Mouse (Mus musculus) right cerebral cortex, adult 2 months (tissue): ENCODE data around the gene Smo.
A peak's percentile ranks its signal among the peaks of the same experiment; 100 is the strongest.

Experiments used
- DNase-seq, 2 experiments: peaks; one replicate each; pipeline ENCODE4 v3.0.0; 2021 to 2022; ENCODE audit warnings: low spot score in 2 of 2

Gene Smo

GRCm38 (mm10) chr6:29735336-29735688 lies at the start of gene Smo:
Smo (plus strand) TSS chr6:29735503.
- DNase-seq, result peak; percentile 13 to 34

GRCm38 (mm10) chr6:29685952-29686351 lies 49.4 kb upstream of the Smo start:
- peak in 1 of 2 experiments; percentile 24 for DNase-seq

DNA sequence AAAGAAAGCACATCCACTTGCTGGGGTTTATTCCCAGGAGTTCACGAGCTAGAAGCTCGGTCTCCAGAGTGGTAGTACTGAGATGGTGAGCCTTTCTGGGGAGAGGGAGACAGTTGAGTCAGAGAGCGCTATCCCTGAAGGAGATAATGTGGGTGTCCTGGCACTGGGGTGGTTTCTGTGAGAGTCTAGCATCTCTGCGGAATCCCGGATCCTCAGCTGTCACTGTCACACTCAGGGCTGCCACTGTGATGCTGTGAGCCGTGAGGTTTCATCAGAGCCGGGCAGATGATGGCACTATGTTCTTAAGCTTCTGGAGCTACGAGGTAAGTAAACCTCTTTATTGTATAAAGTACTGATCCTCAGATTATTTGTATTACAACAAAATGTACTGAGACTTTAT lies 45.8 kb upstream of the Smo start:
- no peak for DNase-seq

- DNase-seq, result peak; percentile 92 to 95
Measured at GRCm38 (mm10) chr6:29693953-29694352, 41.4 kb upstream of the Smo start, which contains the start of gene Tspan33. Tspan33 (plus strand) TSS chr6:29694222.

DNA sequence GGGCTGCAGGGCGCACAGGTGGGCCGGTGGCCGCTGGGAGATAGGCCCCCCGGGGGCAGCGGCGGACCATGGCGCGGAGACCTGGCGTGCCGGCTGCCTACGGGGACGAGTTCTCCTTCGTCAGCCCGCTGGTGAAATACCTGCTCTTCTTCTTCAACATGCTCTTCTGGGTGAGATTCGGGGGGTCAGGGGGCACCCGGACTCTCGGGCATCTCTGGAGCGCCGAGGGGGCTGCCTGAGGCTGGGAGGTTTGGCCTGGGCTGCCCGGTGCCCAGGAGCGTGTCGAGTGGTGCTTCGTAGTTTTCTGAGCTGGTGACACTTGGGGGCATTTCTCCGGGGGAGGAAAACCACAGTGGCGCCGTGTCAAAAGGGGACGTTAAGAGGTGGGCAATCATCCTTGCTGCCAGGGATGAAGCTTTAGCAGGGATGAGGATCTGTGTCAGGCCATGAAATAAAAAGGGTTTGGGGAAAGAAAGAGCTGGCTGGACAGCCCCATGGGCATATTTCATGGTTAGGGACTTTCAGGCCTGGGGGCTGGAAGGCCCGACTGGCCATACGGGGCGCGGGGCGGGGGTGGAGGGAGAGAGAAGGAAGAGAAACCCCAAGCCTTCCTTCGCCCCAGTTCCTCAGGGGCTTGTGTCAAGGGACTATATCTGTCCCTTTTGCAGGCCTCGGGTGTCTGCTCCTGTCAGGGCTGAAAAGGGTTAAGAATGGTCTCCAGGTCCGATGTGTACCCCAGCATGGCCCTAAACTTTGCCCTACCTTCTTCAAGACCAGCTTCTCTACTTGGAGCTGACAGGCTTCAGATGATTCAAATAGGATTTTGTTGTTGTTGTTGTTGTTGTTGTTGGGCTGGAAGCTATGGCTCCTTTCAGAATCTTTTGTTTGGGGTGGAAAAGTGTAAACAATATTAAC lies 40.7 kb upstream of the Smo start:
- no peak for DNase-seq

DNA sequence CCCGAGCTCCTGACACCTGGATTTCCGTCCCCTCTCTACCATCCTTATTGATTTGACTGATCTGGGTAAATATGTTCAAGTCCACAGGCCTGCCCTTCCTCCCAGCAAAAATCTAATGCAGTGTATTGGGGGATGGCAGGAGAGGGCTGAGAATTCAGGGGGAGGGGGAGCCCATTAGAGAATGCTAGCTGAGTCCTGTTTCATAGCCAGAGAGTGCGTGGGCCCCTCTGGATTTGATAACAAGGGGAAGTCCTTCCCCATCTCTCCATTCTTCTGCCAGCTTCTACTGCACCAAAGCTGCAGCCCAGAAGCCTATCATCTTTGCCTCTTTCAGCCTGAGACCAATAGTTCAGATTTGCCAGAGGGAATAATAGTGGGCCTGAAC lies 40.0 kb upstream of the Smo start:
- no peak for DNase-seq

GRCm38 (mm10) chr6:29695975-29696374 lies 39.3 kb upstream of the Smo start:
- DNase-seq, result no peak

DNA sequence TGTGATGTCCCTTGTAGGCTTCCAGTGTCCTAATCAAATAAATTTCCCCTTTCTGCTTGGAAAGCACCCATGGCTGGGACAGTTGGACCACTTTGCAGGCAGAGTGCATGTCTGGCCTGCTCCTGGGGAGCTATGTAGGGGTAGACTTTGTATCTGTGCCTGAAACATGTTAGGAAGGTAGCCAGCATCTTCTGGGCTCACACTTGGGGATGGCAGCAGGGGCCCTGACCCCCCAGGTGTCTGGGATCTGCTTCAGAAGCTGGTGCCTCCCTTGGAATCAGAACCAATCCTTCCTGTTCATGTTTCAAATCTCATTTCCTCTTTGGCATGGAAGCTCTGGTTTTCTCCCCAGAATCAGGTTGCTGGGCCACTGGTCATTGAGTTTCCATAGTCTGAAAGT lies 38.2 kb upstream of the Smo start:
- DNase-seq, result no peak

GRCm38 (mm10) chr6:29697548-29697947 lies 37.8 kb upstream of the Smo start:
- no peak for DNase-seq

DNA sequence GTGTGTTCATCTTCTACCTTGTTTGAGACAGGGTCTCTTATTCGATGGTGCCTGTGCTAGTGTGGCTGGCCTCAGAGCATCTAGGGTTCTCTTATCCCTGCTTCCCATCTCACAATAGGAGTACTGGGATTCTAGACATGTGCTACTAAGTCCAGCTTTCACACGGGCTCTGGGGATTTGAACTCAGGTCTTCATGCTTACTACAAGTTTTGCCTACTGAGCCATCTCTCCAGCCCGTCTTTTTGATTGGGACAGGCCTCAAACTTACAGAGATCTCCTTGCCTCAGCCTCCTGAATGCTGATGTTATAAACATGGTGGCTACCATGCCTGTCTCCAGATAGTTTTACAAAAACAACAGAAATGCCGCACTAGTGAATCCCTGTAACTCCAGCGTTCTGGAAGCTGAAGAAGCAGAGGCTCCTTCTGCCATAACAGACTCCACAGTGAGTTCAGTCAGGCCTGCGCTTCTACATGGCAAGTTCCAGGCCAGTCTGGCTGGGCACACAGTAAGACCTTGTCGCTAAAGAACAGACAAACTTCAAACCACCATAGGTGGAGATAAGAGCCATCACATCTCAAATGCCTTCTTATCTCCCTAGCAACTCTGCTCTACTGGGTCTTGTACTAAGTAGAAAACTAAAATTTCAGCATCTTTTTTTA lies 36.1 kb upstream of the Smo start:
- DNase-seq, result no peak

DNA sequence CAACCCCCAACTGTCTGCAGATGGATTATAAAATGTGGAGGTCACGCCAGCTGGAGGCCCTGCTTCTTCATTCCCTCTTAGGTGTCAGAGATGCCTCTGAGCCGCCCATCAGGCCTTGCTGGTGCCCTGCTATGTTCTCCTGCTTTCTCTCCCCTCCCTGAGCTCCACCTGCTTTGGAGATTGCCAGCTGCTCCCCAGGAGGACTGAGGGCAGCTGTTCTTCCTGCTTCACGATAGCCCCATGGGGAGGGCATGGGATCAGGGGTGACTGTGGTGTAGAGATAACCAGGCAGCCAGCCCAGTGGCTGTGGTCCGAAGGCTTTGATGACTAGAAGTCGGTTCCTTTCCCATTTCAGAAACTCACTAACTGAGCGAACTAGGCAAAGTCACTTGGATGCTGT lies 34.3 kb upstream of the Smo start:
- no peak for DNase-seq

DNA sequence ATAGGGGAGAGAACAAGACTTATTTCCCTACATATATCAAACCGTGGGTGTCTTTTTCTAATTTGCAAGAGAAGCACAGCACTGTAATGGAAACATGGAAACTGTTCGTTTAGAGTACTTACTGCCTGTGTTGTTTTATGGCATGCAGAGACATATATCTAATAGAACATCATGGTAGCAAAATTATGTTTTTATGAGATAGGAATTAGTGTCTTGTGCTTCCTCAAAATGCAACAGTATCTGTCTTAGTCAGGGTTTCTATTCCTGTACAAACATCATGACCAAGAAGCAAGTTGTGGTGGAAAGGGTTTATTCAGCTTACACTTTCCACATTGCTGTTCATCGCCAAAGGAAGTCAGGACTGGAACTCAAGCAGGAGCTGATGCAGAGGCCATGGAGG lies 33.2 kb upstream of the Smo start:
- DNase-seq, result no peak

- DNase-seq, result no peak
Measured at GRCm38 (mm10) chr6:29704143-29704542, 31.2 kb upstream of the Smo start.

DNA sequence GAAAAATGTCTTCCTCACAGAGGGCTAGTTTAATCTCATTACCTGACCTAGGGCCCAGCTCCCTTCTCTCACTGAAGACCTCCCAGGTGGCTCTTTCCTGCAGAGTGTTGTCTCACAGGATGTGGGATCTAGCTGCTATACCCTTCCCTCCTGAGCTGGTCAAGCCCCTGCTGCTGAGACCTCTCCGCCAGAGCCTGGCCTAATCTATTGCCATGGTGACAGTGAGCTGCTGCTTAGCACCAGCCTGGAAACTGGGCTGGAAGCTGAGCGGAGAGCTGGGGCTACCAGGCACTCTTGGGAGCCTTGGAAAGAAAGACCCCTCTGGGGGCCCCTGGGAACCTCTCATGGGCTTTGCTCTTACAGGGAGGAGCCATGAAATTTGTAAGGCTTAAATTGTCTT lies 27.4 kb upstream of the Smo start:
- DNase-seq, result no peak

- no peak for DNase-seq
Measured at GRCm38 (mm10) chr6:29711318-29711717, 24.0 kb upstream of the Smo start.

- peak; percentile 21 to 31 for DNase-seq
Measured at GRCm38 (mm10) chr6:29712011-29712584, 23.2 kb upstream of the Smo start.

DNA sequence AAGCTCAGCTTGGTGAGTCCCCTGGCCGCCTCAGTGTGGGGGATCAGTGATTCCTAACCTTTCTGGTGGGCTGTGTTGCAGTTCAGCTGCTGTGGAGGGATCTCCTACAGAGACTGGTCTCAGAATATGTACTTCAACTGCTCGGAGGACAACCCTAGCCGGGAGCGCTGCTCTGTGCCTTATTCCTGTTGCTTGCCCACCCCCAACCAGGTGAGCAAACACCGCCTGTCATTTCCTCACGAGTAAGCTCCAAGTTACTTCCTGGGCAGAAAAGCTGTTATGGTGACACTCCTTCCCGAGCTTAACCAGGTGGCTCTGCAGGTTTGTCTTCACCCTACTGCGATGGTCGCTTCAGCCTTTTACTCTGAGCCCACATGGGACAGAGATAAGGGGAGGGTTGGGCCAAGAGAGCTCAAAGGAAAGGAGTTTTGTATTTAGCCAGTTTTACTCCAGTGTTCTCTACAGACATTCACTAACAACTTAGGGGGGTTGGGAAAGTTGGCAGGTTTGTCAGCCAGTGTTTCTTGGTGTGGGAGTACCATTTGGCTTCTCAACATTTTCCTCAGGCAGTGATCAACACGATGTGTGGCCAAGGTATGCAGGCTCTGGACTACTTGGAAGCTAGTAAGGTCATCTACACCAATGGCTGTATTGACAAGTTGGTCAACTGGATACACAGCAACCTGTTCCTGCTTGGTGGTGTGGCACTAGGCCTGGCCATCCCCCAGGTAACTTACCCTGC lies 18.5 kb upstream of the Smo start:
- peak; percentile 39 to 52 for DNase-seq

GRCm38 (mm10) chr6:29717541-29717940 lies 17.8 kb upstream of the Smo start:
- DNase-seq, result no peak

- DNase-seq, result peak; percentile 27 to 38
Measured at GRCm38 (mm10) chr6:29717952-29718521, 17.3 kb upstream of the Smo start.

- DNase-seq, result peak; percentile 74 to 78
Measured at GRCm38 (mm10) chr6:29718894-29719329, 16.4 kb upstream of the Smo start.

GRCm38 (mm10) chr6:29721890-29722289 lies 13.4 kb upstream of the Smo start:
- DNase-seq, result no peak
